Mouse (Mus musculus) ES-E14 (cell line): Measurements from ENCODE around the gene Hcrt. TPM values are rescaled to one million over a fixed set of nuclear protein-coding genes. Genes with fewer than 3 reads are reported as not detected.

Source experiments
- DNase-seq: peaks from one replicate; pipeline ENCODE4 v3.0.0-alpha.2; 2013; ENCODE audit warnings: low read depth, low spot score
- H3K27ac ChIP-seq: 2 replicates; pipeline ENCODE4 v1.5.1; 2012; ENCODE audit warnings: low read depth, mild to moderate bottlenecking, low read length, moderate library complexity, mixed read lengths; ENCODE audit not compliant: poor library complexity, insufficient read depth, severe bottlenecking
- H3K36me3 ChIP-seq: 2 replicates; pipeline ENCODE4 v1.6.1; 2012; ENCODE audit warnings: mild to moderate bottlenecking, low read length, moderate library complexity, mixed read lengths; ENCODE audit not compliant: control insufficient read depth, poor library complexity, insufficient read depth, severe bottlenecking
- H3K4me1 ChIP-seq, 2 experiments: fragments of 150-350 bp in 1 of 2; sonication (generic) in 1 of 2; 2 replicates each; pipeline ENCODE4 v1.6.1; 2012; ENCODE audit warnings: low read length in 2 of 2, mild to moderate bottlenecking in 1 of 2, mixed read lengths in 1 of 2; ENCODE audit not compliant: control insufficient read depth in 2 of 2, insufficient read depth in 2 of 2, poor library complexity in 1 of 2
- H3K4me3 ChIP-seq, 2 experiments: fragments of 150-350 bp in 1 of 2; sonication (generic) in 1 of 2; 2 replicates each; pipeline ENCODE4 v1.5.1; 2012; ENCODE audit warnings: low read length in 2 of 2, low read depth in 1 of 2, mild to moderate bottlenecking in 1 of 2, mixed read lengths in 1 of 2; ENCODE audit not compliant: insufficient read depth in 1 of 2, poor library complexity in 1 of 2, severe bottlenecking in 1 of 2
- H3K9ac ChIP-seq: 2 replicates; pipeline ENCODE4 v1.6.1; 2012; ENCODE audit warnings: low read depth, mild to moderate bottlenecking, low read length, mixed read lengths; ENCODE audit not compliant: poor library complexity, insufficient read depth, severe bottlenecking
- H3K9me3 ChIP-seq: fragments of 150-350 bp; sonication (generic); 2 replicates; pipeline ENCODE4 v1.6.1; 2012; ENCODE audit warnings: low read depth, mild to moderate bottlenecking, low read length; ENCODE audit not compliant: control insufficient read depth, insufficient read depth
- CHD2 ChIP-seq: IDR thresholded peaks from 2 replicates; pipeline ENCODE4 v1.6.1; 2014; ENCODE audit warnings: mild to moderate bottlenecking, low read depth, low read length, inconsistent platforms
- HCFC1 ChIP-seq: IDR thresholded peaks from 2 replicates; pipeline ENCODE4 v1.6.1; 2012; ENCODE audit warnings: low read length, inconsistent platforms, borderline replicate concordance; ENCODE audit not compliant: insufficient read depth
- MAFK ChIP-seq: IDR thresholded peaks from 2 replicates; pipeline ENCODE4 v1.6.1; 2014; ENCODE audit warnings: mild to moderate bottlenecking, low read depth, low read length, inconsistent platforms; ENCODE audit not compliant: insufficient read depth
- ZC3H11A ChIP-seq: IDR thresholded peaks from 2 replicates; pipeline ENCODE4 v1.6.1; 2012; ENCODE audit warnings: low read depth, mild to moderate bottlenecking, inconsistent platforms, low read length, borderline replicate concordance
- ZNF384 ChIP-seq: IDR thresholded peaks from 2 replicates; pipeline ENCODE4 v1.6.1; 2012; ENCODE audit warnings: low read depth, low read length, inconsistent platforms
- in situ Hi-C, 2 experiments: fragments of 600-800 bp; cut with MboI; formaldehyde crosslinking; loops; one replicate each; pipeline ENCODE4 v1.15.1; 2025; ENCODE audit warnings: low sequenced_read_pairs in 2 of 2, inconsistent platforms in 1 of 2; ENCODE audit not compliant: unreplicated experiment in 2 of 2
- total RNA-seq: library from RNA; depleted of rRNA; stranded (reverse); fragments of 300-350 nt; gene quantifications from 2 replicates; pipeline ENCODE4 v1.2.3, GENCODE M21; 2012

Hcrt gene
- total RNA-seq, 1 experiment: not detected

GRCm38 (mm10) chr11:100716649-100717048 is 46.1 kb downstream of the Hcrt start:
- TF ChIP-seq ZNF384: no peak
- TF ChIP-seq CHD2: no peak
- no peak for TF ChIP-seq HCFC1
- no peak for TF ChIP-seq MAFK
- TF ChIP-seq ZC3H11A: no peak
- H3K4me3 ChIP-seq: no peak overlapping the region
- no peak overlapping the region for H3K27ac ChIP-seq
- H3K36me3 ChIP-seq: peaks cover 27% of the 10 kb centered on the region
- H3K9ac ChIP-seq: no peak overlapping the region
- DNase-seq: no peak
- H3K4me1 ChIP-seq: peaks cover 8 to 20% of the 10 kb centered on the region in 2 experiments
- H3K9me3 ChIP-seq: no peaks in the 10 kb centered on the region
- in situ Hi-C loops: no loop called here

GRCm38 (mm10) chr11:100714948-100715347 is 47.8 kb downstream of the Hcrt start:
- in situ Hi-C loops: no loop called here
- H3K9ac ChIP-seq: no peak overlapping the region; the same call in 1 of the 2 replicates
- H3K27ac ChIP-seq: no peak overlapping the region
- H3K4me3 ChIP-seq: no peak overlapping the region
- no peaks in the 10 kb centered on the region for H3K9me3 ChIP-seq
- peaks cover 35% of the 10 kb centered on the region for H3K36me3 ChIP-seq
- peaks cover 2 to 18% of the 10 kb centered on the region in 2 experiments; a peak in 3 of 4 replicates for H3K4me1 ChIP-seq
- no peak for DNase-seq
- TF ChIP-seq MAFK: no peak
- no peak for TF ChIP-seq ZNF384
- no peak for TF ChIP-seq HCFC1

GRCm38 (mm10) chr11:100714534-100714915 is 48.2 kb downstream of the Hcrt start:
- Histone ChIP-seq H3K9me3 (no peaks in the 10 kb centered on the region), H3K4me1 (peaks cover 2 to 16% of the 10 kb centered on the region in 2 experiments; a peak in 3 of 4 replicates), H3K4me3 (peak overlapping the region; percentile 70 to 85), H3K27ac (peak overlapping the region; percentile 84), H3K9ac (peak overlapping the region; percentile 72; the same call in 1 of the 2 replicates), H3K36me3 (peaks cover 38% of the 10 kb centered on the region)
- peak; percentile 36; the same call in 1 of the 2 replicates for TF ChIP-seq ZC3H11A
- TF ChIP-seq ZNF384: no peak
- in situ Hi-C loops: no loop called here
- DNase-seq: no peak

GRCm38 (mm10) chr11:100713735-100714533 is 48.8 kb downstream of the Hcrt start, which contains the start of gene Hspb9:
Gene Hspb9 (plus strand): TSS chr11:100713850.
- H3K36me3 ChIP-seq: peaks cover 39% of the 10 kb centered on the region

More at GRCm38 (mm10) chr11:100713735-100714533, 48.8 kb downstream of the Hcrt start, which contains the start of gene Hspb9:
- Histone ChIP-seq H3K27ac (peak within 1 kb of the TSS; percentile 84), H3K4me3 (peak within 1 kb of the TSS; percentile 85 to 94), H3K9ac (peak within 1 kb of the TSS; percentile 72), H3K9me3 (no peaks in the 10 kb centered on the region), H3K4me1 (peaks cover 2 to 16% of the 10 kb centered on the region in 2 experiments; a peak in 3 of 4 replicates)
- in situ Hi-C loops: no loop called here
- peak; percentile 73 for DNase-seq
- TF ChIP-seq MAFK (no peak), ZNF384 (no peak), ZC3H11A (no peak), CHD2 (no peak), HCFC1 (no peak; the same call in 1 of the 2 replicates)
